Mouse (Mus musculus): Measurements from ENCODE around the gene Wdr92.

DNA sequence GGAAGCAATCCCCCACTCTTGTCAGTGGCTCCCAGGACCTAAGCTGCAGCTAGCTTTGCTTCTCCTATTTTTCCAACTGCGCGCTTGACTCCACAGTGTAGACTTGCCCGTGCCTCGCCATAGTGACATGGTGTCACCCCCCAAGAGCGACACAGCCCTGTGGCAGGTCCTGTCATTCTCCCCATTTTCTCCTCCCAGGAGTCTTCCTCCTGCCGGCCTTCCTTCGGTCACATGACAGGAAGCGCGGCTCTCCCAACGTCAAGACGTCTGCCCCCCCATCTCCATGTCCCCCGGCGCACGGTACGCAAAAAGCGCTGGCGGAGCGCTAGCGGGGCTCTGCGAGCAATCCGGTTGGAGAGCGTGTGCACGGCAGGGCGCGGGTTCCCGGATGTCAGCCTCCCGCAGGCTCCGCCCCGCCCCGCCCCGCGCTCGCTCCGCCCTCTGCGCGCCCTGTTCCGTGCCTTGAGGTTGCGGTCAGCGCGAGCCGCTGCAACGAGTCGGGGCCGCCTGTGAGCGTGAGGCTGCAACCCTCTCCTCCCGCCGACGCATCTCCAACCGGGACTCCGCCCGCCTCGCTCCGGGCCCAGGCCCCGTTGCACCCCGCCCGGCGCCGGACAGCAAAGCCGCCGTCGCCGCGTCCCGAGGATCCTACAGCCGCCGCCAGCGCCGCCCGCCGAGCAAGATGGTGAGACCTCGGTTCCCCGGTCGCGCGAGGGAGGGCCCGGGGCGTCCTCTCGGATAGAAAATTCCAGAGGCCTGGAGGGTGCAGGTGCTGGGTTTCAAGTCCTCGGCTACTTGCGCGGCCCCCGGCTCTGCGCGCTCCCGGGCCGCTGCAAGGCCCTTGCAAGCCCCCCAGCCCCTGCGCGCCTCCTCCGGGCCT is 22.8 kb upstream of the Wdr92 start, which contains the start of gene Ppp3r1:
- TF ChIP-seq POLR2A (IDR thresholded peaks at IDR 0.05; ENCODE audit: extremely low read depth, insufficient read depth, low read length) (peak; percentile 84), CTCF (IDR thresholded peaks at IDR 0.05; ENCODE audit: low read depth, low read length) (no peak)

Data from liver, adult 2 months (tissue).